In the genomic region with DNA sequence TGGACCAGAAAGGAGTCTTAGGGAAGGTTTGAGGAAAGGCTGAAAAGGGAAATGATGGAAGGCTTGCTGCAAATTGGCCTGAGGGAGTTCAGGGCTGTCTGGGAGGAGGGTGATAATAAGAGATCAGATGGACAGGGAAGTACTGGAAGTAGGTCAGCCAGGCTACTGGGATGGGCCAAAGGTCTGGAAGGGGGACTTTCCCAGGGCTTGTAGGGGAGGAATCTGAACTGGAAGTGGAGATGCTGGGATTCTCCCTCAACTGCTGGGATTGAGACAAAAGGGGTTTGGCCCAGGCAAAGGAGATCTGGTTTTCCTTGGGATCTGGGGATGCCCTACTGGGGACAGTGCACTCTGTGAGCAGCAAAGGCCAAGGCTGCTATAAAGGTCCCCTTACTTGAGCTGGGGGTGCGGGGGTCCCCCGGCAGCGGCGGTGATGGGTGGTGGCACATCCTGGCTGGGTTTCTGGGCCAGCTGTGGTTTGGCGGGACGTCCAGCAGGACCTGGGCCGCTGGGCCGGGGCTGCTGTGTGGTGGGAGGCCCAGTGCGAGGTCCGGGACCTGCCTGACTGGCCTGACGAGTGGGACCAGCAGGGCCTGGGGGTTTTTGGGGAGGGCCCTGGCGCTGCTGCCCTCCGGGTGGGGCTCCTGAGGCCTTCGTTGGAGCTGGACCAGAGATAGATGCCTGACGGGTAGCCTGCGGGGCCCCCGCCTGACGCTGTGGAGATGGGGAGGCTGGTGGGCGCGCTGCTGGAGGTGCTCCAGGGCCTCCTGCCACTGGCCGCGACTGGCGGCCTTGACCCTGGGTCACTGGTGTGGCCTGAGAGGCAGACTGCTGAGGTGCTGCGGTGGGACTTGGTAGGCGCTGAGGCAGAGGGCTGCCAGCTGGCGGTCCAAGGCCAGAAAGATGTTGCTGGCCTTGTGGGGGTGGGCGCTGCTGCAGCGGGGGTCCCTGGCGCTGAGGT, we compare ENCODE assay signal across 9 mouse cellular contexts. TPM values are rescaled to one million over a fixed set of nuclear protein-coding genes. Genes with fewer than 3 reads are reported as not detected.
DNase-seq lines count a peak whose midpoint lies in the region; ATAC-seq and TF ChIP-seq lines count a peak whose summit lies in the region.
"Had no signal": no experiment of that assay in that cellular context is flagged by ENCODE, and none has a peak within 500 bp of the region (broad histone marks: within the 10 kb centered on the region; RNA-seq: fewer than 3 reads in every experiment).

No protein-coding gene starts in this region.

- no peak for TF ChIP-seq CTCF in thymus, adult 2 months (IDR thresholded peaks at IDR 0.05; ENCODE audit: borderline replicate concordance, control insufficient read depth, extremely low read depth, insufficient read depth, low read length, poor library complexity)

- H3K4me2 ChIP-seq in kidney, embryonic 16.5 days (replicated peaks; ENCODE audit: low read depth, low read length) = no peak overlapping the region
- peak overlapping the region; percentile 9; the same call in 1 of the 2 replicates for H3K4me2 ChIP-seq in liver, embryonic 16.5 days (ENCODE audit: low read depth, low read length)
- H3K4me2 ChIP-seq: hindbrain, embryonic 15.5 days had no signal

- ATAC-seq in kidney, embryonic 16.5 days (ENCODE audit: low FRiP score, low TSS enrichment) = peak; percentile 42
- 0 out of 2 replicates have a peak, but pooled peaks have one; percentile 30 for ATAC-seq in liver, embryonic 16.5 days (ENCODE audit: low read depth)

- 0 out of 2 replicates have a peak, but pooled peaks cover 3% of the 10 kb centered on the region for H3K4me1 ChIP-seq in kidney, embryonic 16.5 days (ENCODE audit: insufficient read depth, low read length)
- H3K4me1 ChIP-seq in liver, embryonic 16.5 days (ENCODE audit: control insufficient read depth, low read depth, low read length) = no peaks in the 10 kb centered on the region
- H3K4me1 ChIP-seq in thymus, adult 2 months (replicated peaks; ENCODE audit: control insufficient read depth, insufficient read depth, low read length) = peaks cover 10% of the 10 kb centered on the region
- H3K4me1 ChIP-seq: hindbrain, embryonic 15.5 days had no signal

- no peak for TF ChIP-seq POLR2A in thymus, adult 2 months (IDR thresholded peaks at IDR 0.05; ENCODE audit: control insufficient read depth, extremely low read depth, insufficient read depth, low read length, poor library complexity)

- DNase-seq in kidney, adult 8-10 months = no peak
- DNase-seq in adrenal gland, postnatal 25 days = peak; percentile 21
- peak; percentile 24 for DNase-seq in heart, adult 8-10 months (ENCODE audit: low spot score)
- no peak for DNase-seq in spleen, postnatal 4 days (ENCODE audit: low spot score in 2 of 2)
- no peak for DNase-seq in thymus, adult 2 months
- no peak for DNase-seq in spleen, postnatal 10 days (ENCODE audit: low spot score in 2 of 2)

- no peaks in the 10 kb centered on the region for H3K27me3 ChIP-seq in kidney, embryonic 16.5 days (ENCODE audit: insufficient read depth, low read length)
- H3K27me3 ChIP-seq in liver, embryonic 16.5 days (ENCODE audit: control insufficient read depth, insufficient read depth, low read depth, low read length) = no peaks in the 10 kb centered on the region
- no peaks in the 10 kb centered on the region for H3K27me3 ChIP-seq in thymus, adult 2 months (ENCODE audit: control insufficient read depth, insufficient read depth, low read length)
- H3K27me3 ChIP-seq: hindbrain, embryonic 15.5 days had no signal

- H3K9me3 ChIP-seq in kidney, embryonic 16.5 days (ENCODE audit: low read length) = no peaks in the 10 kb centered on the region
- H3K9me3 ChIP-seq in liver, embryonic 16.5 days (replicated peaks; ENCODE audit: control insufficient read depth, low read length) = no peaks in the 10 kb centered on the region
- H3K9me3 ChIP-seq: hindbrain, embryonic 15.5 days had no signal

- WGBS in kidney, embryonic 16.5 days = 42% methylated on average over 25 of the region's 29 CpGs
- WGBS in liver, embryonic 16.5 days (ENCODE audit: insufficient replicate concordance) = 38% methylated on average over 29 of the region's 29 CpGs
- WGBS in thymus, adult 2 months = 74% methylated on average over 27 of the region's 29 CpGs

- H3K36me3 ChIP-seq in kidney, embryonic 16.5 days (ENCODE audit: insufficient read depth, low read length) = peaks cover 6% of the 10 kb centered on the region; the same call in 1 of the 2 replicates
- H3K36me3 ChIP-seq in liver, embryonic 16.5 days (ENCODE audit: control insufficient read depth, insufficient read depth) = no peaks in the 10 kb centered on the region
- H3K36me3 ChIP-seq in thymus, adult 2 months (ENCODE audit: control insufficient read depth, insufficient read depth, low read length) = no peaks in the 10 kb centered on the region; the same call in 1 of the 2 replicates
- H3K36me3 ChIP-seq: hindbrain, embryonic 15.5 days had no signal

- no peak overlapping the region for H3K4me3 ChIP-seq in kidney, embryonic 16.5 days (ENCODE audit: low read length)
- no peak overlapping the region for H3K4me3 ChIP-seq in liver, embryonic 16.5 days (ENCODE audit: low read depth, low read length)
- H3K4me3 ChIP-seq in thymus, adult 2 months (ENCODE audit: control insufficient read depth, insufficient read depth, low read length) = no peak overlapping the region
- H3K4me3 ChIP-seq: hindbrain, embryonic 15.5 days had no signal

- H3K9ac ChIP-seq in kidney, embryonic 16.5 days (replicated peaks; ENCODE audit: low read length) = 0 out of 2 replicates have a peak overlapping the region, but pooled peaks have one; percentile 22
- H3K9ac ChIP-seq in liver, embryonic 16.5 days (ENCODE audit: low read depth, low read length) = no peak overlapping the region
- H3K9ac ChIP-seq: hindbrain, embryonic 15.5 days had no signal

- no peak overlapping the region for H3K27ac ChIP-seq in kidney, embryonic 16.5 days (ENCODE audit: low read length)
- H3K27ac ChIP-seq in liver, embryonic 16.5 days (ENCODE audit: low read length) = no peak overlapping the region
- H3K27ac ChIP-seq in thymus, adult 2 months (ENCODE audit: control insufficient read depth, insufficient read depth, low read length) = no peak overlapping the region
- H3K27ac ChIP-seq: hindbrain, embryonic 15.5 days had no signal

RNA-seq across cellular contexts. Expression of gene Timp1, which starts 7.6 kb away (rescaled TPM):
- 19.3 and 21.1 TPM in 2 replicates for polyA plus RNA-seq in kidney, embryonic 16.5 days (2015; fragmentation: Nextera tagmentation; extraction: Ambion mirVana)
- total RNA-seq in adrenal gland, postnatal 25 days (2021) = 29.4 and 31.1 TPM in 2 replicates
- total RNA-seq in heart, adult 8-10 months (2022) = 1 to 10 TPM; 2.0 to 3.5 (median 2.3) TPM
- 1.7 and 2.4 TPM in 2 replicates for polyA plus RNA-seq in liver, embryonic 16.5 days (2015; fragmentation: Nextera tagmentation; extraction: Ambion mirVana)
- polyA plus RNA-seq in thymus, adult 2 months (2012; rRNA removed) = 8.3 and 12.0 TPM in 2 replicates

RNA-seq across cellular contexts. Expression of gene Syn1, which starts 58.4 kb away (rescaled TPM):
- polyA plus RNA-seq in kidney, embryonic 16.5 days (2015; fragmentation: Nextera tagmentation; extraction: Ambion mirVana) = 0.27 and 0.51 TPM in 2 replicates
- 7.2 and 9.2 TPM in 2 replicates for total RNA-seq in adrenal gland, postnatal 25 days (2021)
- total RNA-seq in heart, adult 8-10 months (2022) = under 1 TPM; 0.19 to 0.28 (median 0.22) TPM
- polyA plus RNA-seq in liver, embryonic 16.5 days (2015; fragmentation: Nextera tagmentation; extraction: Ambion mirVana) = 0.08 TPM in 1 of 2 replicates, not detected in the other
- polyA plus RNA-seq in thymus, adult 2 months (2012; rRNA removed) = 0.67 and 0.88 TPM in 2 replicates

Comparison
In these comparisons a context has a peak if more than half of its experiments do, and no peak if none do; other contexts are left out.
1. DNase-seq: peak in adrenal gland, postnatal 25 days (single experiment) and heart, adult 8-10 months (single experiment); none in kidney, adult 8-10 months (0 of 2), spleen, postnatal 4 days (0 of 2), thymus, adult 2 months (single experiment) and spleen, postnatal 10 days (0 of 2).